Mouse (Mus musculus) gastrocnemius, adult 2 months (tissue): ENCODE results near the gene Slc6a9. TPM values are rescaled to one million over a fixed set of nuclear protein-coding genes. Genes with fewer than 3 reads are reported as not detected.
A peak's percentile ranks its signal among the peaks of the same experiment; 100 is the strongest.

Experiments
- DNase-seq: peaks from one replicate; pipeline ENCODE4 v3.0.0; 2022
- H3K27ac ChIP-seq: fragments of 200-600 bp; 2 replicates; pipeline ENCODE4 v1.8.1; 2022; ENCODE audit warnings: mild to moderate bottlenecking
- H3K4me3 ChIP-seq: fragments of 200-600 bp; 2 replicates; pipeline ENCODE4 v1.8.1; 2022; ENCODE audit warnings: mild to moderate bottlenecking, moderate library complexity
- CTCF ChIP-seq: fragments of 200-600 bp; IDR thresholded peaks from 2 replicates; pipeline ENCODE4 v1.8.1; 2022; ENCODE audit warnings: antibody characterized with exemption, mild to moderate bottlenecking, moderate library complexity
- intact Hi-C: fragments of 180-260 bp; cut with DNase I; formaldehyde crosslinking; loops from one replicate; pipeline ENCODE4 v1.15.1; 2025
- total RNA-seq, 2 experiments: library from RNA; stranded (reverse); gene quantifications; 2 replicates each; pipeline ENCODE4 v1.2.3; 2021

Gene Slc6a9
- total RNA-seq, 2 experiments from 2014 or later: 5.0 to 7.0 TPM

DNA sequence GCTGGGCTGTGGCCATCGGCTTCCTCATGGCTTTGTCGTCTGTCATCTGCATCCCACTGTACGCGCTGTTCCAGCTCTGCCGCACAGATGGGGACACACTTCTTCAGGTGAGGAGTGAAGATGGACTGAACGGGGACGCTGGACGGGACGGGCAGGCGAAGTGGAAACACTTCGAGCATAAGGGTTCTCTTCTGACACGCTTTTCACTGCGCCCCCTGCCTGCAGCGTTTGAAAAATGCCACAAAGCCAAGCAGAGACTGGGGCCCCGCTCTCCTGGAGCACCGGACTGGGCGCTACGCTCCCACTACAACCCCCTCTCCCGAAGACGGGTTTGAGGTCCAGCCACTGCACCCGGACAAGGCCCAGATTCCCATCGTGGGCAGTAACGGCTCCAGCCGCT lies 33.5 kb downstream of the Slc6a9 start:
- intact Hi-C loops: loop anchor here (10.0 kb wide), 1 partner anchor 163 kb away; no protein-coding TSS in a partner anchor

DNA sequence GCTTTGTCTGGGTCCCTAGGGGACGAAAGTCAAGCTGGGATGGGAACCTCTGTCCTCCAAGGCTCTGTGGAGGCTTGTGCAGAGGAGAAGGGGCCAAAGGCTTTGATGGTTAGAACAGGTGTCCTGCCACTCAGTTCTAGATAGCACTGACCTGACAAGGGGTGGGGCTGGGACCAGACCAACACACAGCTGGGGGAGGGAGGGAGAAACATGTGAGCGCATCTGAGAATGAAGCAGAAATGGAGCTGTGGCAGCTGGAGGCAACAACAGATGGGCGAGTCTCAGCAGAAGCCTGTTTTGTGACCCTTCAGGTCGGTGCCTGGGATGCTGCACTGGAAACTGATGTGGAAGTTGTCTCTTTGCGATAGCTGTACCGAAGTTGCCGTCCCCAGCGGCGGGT lies 35.0 kb downstream of the Slc6a9 start:
- Histone ChIP-seq H3K4me3 (no peak overlapping the region), H3K27ac (peak overlapping the region; percentile 31; the same call in 1 of the 2 replicates)
- intact Hi-C loops: loop anchor here (10.0 kb wide), 1 partner anchor 165 kb away; no protein-coding TSS in a partner anchor
- no peak for TF ChIP-seq CTCF
- DNase-seq: no peak

More for the DNA sequence above, 33.5 kb downstream of the Slc6a9 start:
- peak; percentile 73 for TF ChIP-seq CTCF
- H3K27ac ChIP-seq: no peak overlapping the region
- no peak overlapping the region for H3K4me3 ChIP-seq
- peak; percentile 74 for DNase-seq

DNA sequence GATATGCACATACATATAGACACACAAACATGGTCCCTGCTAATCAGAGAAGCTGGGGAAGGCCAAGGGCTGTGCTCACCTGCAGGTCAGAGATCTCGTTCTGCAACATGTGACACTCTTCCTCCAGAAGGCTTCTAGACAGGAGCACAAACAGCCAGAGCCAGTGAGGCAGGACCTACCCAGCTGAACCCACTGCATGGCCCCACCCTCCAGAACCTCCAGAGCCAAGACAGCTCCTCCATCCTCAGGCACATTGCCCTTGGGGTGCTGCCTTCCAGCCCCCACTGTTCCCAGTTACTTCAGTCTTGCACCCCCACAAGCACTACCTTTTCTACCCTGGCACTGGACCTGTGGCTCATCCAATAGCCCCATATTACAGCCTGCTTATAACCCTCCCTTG lies 36.1 kb downstream of the Slc6a9 start:
- TF ChIP-seq CTCF: no peak
- no peak for DNase-seq
- intact Hi-C loops: no loop called here
- H3K27ac ChIP-seq: no peak overlapping the region
- H3K4me3 ChIP-seq: no peak overlapping the region

DNA sequence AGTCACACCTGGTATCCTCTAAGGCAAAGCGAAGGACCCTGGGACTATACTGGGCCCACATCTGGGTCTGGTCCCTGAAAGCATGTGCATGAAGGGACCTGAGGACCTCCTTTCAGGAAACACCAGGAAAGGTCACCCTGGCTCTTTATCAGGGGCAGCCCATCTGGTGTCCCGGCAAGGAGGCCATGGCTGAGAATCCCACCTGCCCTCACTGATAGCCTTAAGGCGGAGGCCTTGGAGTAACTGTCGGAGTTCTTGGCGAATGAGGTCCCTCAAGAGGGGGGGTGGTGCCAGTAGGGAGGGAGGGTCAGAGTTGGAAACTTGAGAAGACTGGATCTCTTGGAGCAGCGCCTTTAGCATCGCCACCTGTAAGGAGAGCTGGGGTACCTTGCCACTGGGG lies 37.5 kb downstream of the Slc6a9 start:
- no peak overlapping the region for H3K27ac ChIP-seq
- intact Hi-C loops: no loop called here
- no peak for TF ChIP-seq CTCF
- DNase-seq: no peak
- no peak overlapping the region for H3K4me3 ChIP-seq

DNA sequence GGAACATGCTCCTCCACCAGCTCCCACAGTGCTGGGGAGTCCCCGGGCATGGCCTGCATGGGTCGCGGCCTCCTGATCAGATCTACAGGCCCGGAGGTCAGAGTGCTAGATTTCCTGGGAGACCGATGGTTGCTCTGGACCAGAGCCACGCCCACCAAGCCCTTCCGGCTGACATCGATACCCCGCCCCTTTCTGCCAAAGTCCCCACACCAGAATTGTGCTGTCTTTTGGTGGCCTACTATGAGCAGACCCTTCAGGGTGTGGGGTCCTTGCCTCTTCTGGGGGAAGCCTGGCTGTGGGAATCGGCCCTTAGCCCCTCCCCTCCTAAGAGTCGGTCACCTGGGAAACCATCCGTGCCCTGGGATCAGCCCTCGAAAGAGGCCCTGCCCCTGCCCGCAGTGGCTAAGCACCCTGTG lies 38.2 kb downstream of the Slc6a9 start, which contains the start of gene Ccdc24:
Gene Ccdc24, minus strand, starts transcription at position 87 of the 416 bp plus-strand sequence.
- intact Hi-C loops: no loop called here
- no peak for TF ChIP-seq CTCF
- DNase-seq: no peak
- H3K4me3 ChIP-seq: no peak within 1 kb of the TSS
- no peak within 1 kb of the TSS for H3K27ac ChIP-seq

DNA sequence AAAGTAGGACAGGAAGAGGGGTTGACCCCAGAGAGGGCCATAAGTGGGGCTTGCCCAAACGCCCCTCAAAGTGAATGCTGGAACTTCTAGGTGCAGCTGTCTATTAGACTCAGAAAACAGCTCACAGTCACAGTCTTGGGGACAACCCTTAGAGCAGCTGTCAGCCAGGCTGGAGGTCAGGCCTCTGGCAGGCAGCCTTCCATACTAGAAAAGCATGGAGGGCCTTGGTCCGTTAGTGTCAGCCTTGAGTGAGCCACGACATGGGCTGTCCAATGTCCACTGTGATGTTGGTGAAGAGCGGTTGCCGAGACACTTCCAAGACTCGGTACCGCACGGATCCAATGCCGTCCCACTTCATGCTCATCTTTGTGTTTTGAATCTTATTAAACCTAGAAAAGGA lies 39.3 kb downstream of the Slc6a9 start:
- no peak for DNase-seq
- H3K27ac ChIP-seq: no peak overlapping the region
- intact Hi-C loops: no loop called here
- H3K4me3 ChIP-seq: no peak overlapping the region
- no peak for TF ChIP-seq CTCF

DNA sequence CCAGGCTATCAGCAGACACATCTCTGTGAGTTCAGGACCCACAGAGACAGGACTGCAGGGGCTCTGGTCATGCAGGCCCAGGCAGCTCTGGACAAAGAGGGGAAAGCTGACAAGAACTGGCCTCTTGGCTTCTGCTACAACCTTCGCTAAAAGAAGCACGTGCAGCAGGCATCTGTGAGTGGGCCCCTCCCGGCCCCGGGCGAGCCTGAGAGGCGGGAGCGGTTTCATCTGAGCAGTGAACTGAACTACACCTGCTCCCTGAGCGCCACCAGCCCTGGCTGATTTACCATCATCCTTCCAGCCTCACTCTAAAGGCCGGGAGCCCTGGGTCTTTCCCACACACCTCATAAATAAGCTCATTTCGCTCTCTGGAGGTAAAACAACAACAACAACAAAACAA lies 44.0 kb downstream of the Slc6a9 start:
- no peak for TF ChIP-seq CTCF
- intact Hi-C loops: no loop called here
- Histone ChIP-seq H3K4me3 (no peak overlapping the region), H3K27ac (no peak overlapping the region)
- no peak for DNase-seq

DNA sequence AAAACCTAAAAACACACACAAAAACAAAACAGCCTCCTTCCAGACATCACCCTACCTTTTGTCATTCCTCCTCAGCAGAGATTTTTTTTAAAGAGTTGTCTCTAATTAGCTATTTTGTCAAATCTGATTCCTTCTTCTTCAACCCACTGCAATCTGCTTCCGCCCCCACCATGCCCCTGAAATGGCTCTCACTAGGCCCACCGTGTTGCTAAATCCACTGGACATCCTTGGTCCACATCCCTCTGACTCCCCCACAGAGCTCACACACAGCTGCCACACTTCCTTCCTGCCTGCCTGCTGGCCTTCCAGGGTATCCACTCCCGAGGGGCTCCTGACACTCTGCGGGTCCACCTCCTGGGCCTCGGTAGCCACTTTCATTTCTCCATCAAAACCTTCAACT lies 44.4 kb downstream of the Slc6a9 start:
- Histone ChIP-seq H3K27ac (no peak overlapping the region), H3K4me3 (no peak overlapping the region)
- DNase-seq: no peak
- TF ChIP-seq CTCF: no peak
- intact Hi-C loops: no loop called here

DNA sequence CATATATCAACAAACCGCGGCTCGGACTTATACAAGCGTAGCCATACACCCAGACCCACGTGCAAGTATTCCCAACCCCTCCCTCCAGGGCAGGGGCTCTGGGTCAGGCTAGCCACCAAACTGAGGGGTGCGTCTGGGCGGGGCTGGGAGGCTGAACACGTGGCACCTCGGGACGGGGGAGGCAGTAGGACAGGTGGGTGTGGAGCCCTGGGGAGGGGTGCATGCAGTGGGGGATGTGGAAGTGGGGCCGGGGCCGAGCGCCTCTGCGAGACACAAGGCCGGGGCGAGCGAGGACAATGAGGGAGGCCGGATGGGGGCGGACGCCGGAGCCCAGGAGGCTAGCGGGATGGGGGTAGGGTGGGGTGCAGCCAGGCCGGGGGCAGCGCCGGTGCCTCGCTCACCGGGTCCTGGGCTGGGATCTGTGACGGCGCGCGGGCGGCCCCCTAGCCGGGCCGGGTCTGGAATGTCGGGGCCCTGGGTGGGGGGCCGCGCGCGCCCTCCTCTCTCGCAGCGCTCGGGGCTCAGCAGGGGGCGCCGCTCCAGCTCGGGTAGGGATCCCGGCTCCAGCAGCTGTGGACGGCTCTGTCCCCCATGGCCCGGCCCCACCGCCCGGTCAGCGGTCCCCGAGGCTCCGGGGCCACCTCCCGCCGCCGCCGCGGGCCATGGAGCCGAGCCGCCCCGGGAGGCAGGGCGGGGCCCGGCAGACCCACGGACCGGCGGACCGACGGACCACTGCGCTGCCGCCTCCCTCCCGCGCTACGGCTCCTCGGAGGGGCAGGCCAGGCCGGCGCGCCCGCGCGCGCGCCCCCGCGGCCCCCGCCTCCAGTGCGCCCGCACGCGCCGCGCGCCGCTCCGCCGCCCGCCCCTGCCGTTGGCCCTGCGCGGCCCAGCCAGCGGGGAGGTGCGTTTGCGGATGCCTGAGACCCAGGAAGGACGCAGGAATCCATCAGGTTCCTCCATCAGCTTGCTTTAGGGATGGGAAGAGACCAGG lies 48.7 kb downstream of the Slc6a9 start, which contains the start of gene B4galt2:
Gene B4galt2, minus strand, starts transcription at position 787 of the 991 bp plus-strand sequence.
- intact Hi-C loops: no loop called here
- Histone ChIP-seq H3K4me3 (peak within 1 kb of the TSS; percentile 84), H3K27ac (peak within 1 kb of the TSS; percentile 68)
- DNase-seq: peak; percentile 75
- TF ChIP-seq CTCF: peak; percentile 47

DNA sequence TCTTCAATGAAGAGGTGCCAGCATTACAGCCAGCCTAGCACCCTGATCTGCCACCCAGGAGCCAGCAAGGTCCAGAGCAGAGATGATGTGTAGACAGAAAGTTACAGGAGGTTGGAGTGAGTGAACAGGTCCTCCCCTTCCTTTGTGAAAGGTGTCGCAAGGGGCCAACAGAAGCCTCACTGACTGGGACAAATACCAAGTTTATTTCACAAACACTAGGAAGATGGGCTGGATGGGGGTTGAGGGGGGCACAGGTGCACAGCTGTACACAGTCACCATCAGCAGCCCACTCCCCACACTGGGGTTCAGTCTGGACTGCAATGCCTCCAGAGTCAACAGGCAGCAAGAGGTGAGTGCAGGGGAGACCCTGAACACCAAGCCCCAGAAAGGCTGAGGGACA lies 49.8 kb downstream of the Slc6a9 start:
- Histone ChIP-seq H3K4me3 (no peak overlapping the region; the same call in 1 of the 2 replicates), H3K27ac (no peak overlapping the region)
- no peak for DNase-seq
- no peak for TF ChIP-seq CTCF
- intact Hi-C loops: no loop called here

DNA sequence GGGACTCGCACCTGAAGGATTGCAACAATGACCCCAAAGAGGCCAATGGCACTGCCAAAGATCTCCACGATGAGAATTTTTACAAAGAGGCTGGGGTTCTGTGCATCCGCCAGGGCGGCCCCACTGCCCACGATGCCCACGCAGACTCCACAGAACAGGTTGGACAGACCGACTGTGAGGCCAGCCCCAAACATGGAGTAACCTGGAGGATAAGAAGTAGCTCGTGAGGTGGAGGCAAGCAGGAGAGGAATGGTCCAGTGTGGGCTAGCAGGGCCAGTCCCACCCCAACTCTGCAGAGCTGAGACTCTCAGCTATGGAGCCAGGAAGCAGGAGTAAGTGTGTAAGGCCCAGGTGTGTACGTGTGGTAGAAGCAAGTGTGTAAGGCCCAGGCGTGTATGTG lies 50.8 kb downstream of the Slc6a9 start:
- no peak for TF ChIP-seq CTCF
- no peak for DNase-seq
- no peak overlapping the region for H3K4me3 ChIP-seq
- intact Hi-C loops: no loop called here
- H3K27ac ChIP-seq: no peak overlapping the region

DNA sequence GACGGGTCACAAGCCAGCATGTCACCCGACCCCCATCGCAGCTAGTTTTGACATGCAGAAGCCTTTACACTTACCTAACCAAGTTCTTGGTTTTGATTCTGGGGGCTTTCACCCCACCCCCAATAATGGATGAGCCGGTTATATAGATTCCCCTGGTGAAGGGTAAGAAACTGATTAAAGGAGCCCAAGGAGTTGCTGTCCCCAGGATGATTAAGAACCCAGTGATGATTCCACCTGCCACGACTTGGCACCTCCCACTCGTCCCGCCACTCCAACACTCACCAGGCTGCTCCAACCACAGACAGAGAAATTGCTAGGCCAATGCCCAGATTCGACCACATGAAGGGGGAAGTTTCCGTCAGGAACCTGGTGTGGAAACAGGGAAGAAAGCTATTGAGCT lies 51.7 kb downstream of the Slc6a9 start:
- intact Hi-C loops: no loop called here
- no peak for TF ChIP-seq CTCF
- no peak overlapping the region for H3K27ac ChIP-seq
- no peak for DNase-seq
- peak overlapping the region; percentile 94 for H3K4me3 ChIP-seq

DNA sequence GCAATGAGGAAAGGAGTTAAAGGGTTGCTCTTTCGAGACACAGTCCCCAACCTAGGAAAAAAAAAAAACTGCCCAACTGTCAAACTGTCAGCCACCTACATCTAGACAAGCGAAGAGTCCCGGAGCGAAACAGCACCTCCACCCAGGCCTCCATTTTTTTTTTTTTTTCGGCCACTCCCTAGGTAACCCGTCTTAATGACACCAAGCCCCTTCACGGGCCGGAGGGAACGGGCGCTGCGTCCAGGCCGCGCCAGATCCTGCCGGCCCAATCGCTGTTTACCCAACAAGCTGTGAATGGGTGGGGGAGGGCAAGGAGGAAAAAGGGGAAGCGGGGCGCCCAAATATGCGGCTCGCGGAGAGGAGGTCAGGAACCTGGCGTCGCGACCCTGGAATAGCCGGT lies 52.3 kb downstream of the Slc6a9 start:
- no peak for DNase-seq
- Histone ChIP-seq H3K4me3 (peak overlapping the region; percentile 94), H3K27ac (peak overlapping the region; percentile 93)
- TF ChIP-seq CTCF: no peak
- intact Hi-C loops: no loop called here
